Mouse (Mus musculus): Measurements from ENCODE around the gene Rubcn. TPM values are rescaled to one million over a fixed set of nuclear protein-coding genes. Genes with fewer than 3 reads are reported as not detected.

Rubcn gene
- total and polyA plus RNA-seq, 3 experiments, result 23.7 to 32.4 (median 31.1) TPM

DNA sequence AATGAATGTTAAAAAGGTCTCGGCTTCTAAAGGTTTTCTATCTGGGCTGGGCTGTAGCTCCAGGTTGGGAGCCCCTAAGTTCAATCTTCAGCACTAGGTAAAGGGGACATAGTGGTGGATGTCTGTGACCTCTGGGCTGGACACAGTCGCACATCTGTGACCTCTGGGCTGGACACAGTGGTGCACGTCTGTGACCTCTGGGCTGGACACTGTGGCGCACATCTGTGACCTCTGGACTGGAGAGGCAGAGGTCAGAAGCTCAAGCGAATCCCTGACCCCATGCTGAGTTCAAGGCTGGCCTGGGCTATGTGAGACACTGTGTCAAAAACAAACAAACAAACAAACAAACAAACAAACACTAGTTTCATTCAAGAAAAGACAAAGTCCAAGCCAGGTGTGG is 7.3 kb downstream of the Rubcn start:
- DNase-seq, result no peak

DNA sequence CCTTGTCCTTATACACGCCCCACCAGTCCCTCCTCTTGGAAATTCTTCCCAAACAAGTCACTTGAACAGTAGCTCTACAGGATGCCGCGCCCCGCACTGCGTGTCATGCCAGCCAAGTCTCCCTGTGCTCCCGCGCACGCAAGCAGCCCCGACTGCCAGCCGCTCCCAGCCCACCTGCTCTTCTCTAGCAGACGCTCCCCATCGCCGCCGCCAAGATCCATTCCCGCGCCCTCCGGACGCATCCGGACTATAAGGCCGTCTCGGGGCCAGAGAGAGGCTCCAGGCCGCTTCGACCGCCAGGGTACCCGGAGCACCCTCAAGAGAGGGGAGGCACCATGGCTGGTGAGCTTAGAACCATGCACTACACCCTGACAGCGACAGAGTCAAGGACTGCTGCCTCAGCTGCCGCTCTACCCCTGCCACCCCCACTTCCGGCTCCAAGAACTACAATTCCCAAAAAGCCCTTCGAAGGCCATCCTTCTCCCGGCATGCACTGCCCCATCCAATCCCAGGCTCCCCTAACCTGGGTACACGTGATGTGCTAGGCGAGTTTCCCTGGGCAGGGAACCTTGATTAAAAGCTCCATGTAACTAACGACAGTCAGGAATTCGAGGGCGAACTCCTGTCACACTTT is 9.5 kb downstream of the Rubcn start:
- peak; percentile 96 for DNase-seq

DNA sequence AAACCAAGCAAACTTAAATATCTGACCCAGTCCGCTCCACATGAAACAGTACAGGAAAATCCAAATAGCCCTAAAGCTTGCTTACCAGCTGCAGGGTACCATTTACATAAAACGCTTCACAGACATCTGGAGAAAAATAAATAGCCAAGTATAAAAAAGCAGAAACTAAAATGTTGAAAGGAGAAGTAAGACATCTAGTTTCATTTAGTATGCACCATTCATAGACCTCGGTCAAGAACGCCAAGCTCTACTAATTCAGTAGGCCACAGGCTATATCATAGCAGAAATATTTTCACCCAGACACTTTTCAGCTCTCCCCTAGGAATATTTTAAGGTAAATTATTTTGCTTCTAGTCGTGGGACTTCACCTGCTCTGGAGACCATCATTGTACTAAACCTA is 10.9 kb downstream of the Rubcn start:
- DNase-seq, result no peak

DNA sequence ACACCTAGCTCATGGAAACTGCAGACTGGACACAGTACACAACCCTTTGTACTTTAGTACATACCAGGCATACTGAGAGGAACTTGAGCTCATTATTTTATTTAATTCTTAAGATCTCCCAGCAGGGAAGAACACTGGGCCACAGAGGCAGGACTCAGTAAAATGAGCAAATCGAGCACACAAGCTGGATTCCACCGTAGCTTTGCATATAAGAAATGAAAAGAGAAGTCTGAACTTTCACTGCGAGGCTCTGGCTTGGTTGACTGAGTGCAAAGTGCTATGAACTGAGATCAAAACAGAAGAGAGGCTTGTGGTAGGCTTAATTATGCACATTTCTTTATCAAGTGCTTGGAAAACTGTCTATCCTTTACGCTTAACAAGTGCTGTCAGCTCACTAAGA is 12.2 kb downstream of the Rubcn start:
- no peak for DNase-seq

DNA sequence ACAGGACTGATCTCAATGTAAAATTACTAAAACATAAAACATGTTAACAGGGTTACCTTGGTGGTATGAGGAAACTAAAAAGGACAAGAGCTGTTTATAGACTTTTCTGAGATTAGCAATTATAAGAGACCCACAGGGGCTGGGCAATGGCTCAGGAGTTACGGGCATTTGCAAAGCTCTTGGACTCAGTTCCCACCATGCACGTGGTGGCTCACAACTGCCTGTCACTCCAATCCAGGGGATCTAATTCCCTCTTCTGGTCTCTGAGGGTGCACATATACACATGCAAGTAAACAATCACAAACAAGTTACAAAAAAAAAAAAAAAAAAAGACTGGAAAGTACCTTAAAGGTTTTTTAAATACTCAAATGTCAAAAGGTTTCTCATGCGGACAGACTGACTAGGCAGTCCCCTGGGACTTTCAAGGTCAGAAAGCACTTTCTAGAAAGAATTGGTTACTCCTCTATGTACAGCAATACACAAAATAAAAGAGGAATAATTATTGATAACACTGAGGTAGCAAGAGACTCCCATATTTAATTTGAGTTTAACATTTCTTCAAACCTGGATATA is 15.7 kb downstream of the Rubcn start:
- DNase-seq, result no peak

DNA sequence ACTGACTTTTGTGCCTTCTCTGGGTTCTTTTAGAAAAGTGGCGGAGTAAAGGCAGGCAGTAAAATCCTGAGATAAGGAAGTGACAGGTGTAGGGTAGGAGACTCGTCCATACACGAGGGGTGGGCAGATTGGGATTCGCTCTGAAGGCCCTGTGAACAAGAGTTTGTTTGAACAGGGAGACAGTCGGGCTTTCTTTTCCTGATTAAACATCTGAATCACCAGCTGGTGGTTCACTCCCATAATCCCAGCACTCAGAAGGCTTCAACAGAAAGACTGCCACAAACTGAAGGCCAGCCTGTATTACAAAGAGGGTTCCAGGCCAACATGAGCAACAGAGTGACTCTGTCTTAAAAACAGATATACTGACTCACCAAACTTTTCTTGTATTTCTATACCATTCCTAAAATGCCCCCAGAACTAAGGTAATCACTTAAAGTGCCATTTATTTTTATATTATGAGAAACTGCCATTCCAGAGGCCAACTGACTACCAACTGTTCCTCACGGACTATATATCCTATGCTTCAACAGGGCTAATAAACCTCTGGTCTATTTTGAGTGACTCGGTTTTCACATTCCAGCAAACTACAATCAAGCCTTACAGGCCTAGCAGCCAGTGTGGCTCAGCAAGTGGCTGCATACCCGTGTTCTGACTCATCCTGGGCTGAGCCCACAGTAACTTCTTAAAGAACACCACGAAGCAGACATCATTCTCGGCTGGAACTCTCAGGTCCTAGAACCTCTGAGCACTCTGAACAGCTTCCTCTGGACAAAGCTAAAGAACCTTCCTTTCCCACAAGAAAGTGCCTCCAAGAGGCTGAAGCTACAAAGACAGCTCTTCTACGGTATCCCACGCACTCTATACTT is 18.6 kb downstream of the Rubcn start:
- DNase-seq, result peak; percentile 69

DNA sequence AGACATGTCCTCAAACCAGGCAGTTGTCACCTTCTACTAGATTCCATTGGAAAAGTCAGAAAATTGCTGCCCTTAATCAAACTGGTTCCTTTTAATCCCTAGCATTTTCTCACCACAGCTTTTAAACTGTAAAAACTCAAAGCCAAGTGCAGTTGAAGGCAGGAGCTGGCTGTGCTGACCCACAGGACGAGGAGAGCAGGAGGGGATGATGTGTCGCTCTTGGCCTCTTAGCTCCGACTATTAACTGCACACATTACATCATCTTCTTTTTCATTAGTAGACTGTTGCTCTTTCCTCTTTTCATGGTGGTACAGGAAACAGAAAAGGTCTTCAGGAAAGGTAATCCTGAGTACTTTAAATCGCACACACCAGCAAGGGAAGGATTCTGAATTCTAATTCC is 19.2 kb downstream of the Rubcn start:
- DNase-seq, result peak; percentile 42

DNA sequence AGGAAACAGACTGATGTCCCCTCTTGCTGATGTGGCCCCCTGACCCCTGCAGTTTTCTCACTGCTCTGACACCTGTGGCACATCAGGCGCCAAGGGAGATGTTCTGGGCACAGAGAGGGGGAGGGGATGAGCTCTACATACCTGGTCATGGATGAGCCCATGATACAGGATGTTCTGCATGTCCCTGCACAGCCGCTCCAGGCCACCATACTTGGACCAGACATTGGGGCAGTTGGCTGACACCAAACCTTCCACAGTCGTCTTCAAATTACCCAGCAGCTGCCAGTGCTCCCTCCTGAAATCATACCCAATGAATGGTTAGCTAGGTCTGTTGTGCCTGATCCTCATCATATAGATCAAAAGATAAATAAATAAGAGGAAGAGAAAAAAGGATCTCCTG is 20.8 kb downstream of the Rubcn start:
- DNase-seq, result no peak

DNA sequence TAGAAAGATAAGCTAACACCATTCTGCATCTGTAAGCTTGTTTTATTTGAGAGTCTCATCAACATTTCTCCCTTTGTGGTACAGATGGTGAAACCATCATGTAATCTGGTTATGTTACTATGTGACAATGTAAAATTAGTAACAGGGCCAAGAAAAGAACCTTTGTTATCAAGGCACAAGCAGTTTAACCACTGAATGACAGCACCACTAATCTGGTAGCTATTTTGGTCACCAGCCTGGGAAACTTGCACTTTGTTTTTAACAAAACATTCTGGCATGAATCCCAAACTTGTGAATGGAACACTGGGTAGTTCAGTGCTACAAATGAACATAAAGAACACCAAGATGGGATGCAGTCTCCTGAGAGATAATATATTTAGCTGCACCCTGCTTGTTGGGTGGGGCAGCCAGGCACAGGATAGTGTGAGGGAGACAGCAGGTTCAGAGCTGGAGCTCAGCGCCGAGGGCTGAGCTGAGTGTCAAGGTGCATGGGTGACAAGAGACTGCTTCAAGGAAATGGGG is 23.5 kb downstream of the Rubcn start:
- no peak for DNase-seq

DNA sequence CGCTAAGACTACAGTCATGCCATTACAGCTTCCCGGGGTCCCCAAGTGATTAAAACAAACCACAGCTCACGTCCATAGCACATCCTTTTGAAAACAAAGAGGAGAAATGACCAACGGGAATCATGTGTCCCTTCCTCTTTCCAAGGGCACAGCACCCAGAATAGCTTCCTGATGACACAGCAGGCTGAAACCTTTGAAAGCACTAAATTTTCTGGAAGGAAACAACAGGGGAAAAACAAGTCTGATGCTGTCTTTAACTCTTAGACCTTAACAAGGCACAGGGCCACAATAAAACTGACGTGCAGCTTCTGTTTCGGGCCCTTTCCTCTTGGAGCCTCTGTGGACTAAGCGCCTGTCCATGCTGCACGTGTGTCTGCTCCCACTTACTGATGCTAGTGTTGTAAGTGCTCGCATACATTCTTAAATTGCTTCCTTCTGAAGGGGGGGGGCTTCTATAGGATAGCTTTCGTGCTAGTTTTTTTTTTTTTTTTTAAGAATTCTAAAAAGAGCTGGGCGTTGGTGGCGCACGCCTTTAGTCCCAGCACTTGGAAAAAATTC is 24.0 kb downstream of the Rubcn start:
- DNase-seq, result peak; percentile 62

DNA sequence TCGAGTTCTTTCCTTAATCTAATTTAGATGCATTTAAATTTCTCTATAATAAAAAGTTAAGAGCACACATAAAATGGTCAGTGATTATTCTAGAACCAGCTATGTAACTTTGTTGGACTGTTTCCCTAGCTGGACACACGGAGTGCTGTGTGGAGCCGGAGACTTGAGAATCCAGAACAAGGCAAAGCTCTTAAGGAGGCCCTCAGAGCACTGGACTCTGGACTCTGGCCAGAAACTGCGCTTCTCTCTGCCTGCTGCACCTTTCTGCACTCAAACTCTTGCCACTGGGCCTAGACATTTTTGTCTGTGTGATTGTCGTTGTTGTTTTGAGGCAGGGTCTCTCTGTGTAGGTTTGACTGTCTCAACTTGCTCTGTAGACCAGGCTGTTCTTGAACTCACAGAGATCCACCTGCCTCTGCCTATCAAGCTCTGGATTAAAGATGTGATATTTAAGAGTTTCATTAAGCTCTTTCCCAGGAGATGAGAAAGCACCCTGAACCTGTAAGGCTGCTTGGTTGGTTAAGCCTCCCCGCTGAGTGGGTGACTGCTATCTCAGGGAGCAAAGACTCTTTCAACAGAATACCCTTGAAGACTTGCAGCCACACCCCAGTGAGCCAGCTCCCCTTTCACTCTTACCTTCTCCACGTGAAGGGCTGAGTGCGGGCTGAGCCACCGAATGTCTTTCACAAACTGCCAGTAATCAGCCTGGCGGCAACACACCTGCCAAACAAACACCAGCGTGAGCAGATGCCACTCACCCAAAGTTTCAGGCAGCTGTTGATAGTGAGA is 28.3 kb downstream of the Rubcn start:
- DNase-seq, result no peak

DNA sequence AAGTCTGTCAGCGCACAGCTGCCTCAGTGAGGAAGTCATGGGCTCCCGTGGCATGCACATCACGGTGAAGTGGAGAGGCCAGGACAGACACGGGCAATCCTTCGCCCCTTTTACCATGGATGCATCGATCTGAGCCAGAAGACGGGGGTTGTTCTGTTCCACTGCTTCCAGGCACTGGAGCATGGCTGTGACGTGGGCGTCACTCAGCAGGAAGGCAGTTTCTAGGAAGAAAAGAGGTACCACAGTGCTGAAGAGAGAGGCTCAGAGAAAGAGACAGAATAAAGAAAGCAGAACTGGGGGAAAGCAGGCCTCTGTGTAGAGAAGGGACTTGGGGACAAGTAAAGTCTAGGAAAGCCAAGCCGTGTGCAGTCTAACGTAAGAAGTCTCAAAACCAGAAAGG is 30.5 kb downstream of the Rubcn start:
- DNase-seq, result no peak

DNA sequence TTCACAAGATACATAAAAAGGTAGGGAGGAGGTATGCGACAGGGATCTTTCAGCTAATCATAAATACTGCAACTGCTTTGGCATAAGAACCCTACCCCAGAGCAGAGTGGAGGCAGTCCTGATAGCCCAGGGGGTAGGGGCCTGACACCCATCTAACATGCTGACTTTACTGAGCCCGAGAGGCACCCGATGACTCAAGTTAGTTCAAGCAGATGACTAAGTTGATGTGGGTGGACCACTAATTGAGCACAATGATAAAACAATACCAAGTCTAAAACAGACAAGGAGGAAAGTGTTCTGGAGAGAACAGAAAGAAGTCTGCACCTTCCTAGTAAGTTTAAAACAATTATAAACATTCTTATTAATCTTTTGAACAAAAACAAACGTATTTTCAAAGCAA is 46.1 kb downstream of the Rubcn start:
- DNase-seq, result no peak

DNA sequence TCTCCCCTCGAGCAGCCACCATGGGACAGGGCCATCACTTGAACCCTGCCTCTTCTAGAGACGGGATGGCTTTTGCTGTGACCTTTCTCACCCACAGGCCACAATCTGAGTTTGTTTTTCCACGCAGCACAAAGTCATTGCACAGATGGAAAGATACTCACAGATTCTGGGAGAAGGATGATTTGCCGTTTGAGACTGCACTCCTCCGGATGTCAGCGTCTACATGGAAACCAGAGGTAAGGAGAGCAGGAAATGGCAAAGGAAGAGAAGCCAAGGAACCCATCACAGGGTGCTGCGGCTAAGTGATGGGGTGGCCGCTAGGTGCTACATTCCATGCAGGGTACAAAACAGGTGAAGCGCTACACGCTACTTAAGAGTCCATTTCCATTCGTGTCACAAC is 48.5 kb downstream of the Rubcn start:
- DNase-seq, result no peak

DNA sequence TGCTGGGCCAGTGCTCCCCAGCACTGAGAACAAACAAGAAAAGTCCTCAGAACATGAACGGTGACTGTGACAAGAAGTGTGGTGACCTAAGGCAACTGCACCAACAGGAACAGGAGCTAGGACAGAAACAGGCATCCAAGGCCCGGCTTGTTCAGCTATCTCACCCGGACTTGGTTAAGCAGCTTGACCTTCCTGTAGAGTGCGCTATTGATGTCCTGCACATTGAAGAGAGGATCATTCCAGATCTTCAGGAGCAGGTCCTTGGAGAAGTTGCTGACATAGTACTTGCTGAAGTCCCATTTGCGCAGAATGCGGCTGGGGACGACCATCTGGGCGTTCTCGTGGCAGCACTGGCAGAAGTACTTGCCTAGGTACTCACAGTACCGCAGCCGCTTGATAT is 51.0 kb downstream of the Rubcn start:
- DNase-seq, result no peak

DNA sequence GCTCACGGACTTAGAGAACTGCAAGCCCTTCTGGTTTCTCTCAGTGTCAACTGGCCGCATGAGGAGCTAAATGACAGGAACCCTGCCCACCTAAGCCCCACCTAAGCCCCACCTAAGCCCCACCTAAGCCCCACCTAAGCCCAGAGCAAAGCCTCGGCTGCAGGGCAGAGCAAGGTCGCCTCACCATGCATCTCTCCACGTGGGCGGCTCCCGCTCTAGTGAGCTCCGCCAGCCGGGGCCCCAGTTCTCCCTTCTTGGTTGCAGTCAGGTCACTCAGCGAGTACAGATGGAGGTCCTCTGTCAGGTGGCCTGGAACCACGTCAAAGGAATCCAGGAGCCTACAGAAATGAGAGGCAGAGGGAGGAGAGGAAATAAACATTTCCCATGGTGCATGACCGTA is 52.2 kb downstream of the Rubcn start:
- no peak for DNase-seq

DNA sequence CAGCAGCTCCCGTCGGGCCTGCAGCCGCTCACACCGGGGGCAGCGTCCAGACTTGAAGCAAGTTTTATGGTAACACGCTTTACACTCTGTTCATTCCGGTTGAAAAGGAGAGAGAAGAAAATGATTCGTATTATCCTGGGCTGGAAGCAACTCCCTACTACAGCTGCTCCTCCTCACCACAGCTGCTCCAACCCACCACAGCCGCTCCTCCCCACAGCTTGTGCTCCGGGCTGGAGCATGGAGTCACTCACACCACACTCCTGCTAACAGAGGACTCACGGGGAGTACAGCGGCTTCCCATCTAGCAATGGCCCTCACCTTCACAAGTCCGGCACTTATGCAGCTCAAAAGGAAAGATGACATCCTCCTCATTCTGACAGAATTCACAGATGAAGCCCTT is 53.5 kb downstream of the Rubcn start:
- no peak for DNase-seq

DNA sequence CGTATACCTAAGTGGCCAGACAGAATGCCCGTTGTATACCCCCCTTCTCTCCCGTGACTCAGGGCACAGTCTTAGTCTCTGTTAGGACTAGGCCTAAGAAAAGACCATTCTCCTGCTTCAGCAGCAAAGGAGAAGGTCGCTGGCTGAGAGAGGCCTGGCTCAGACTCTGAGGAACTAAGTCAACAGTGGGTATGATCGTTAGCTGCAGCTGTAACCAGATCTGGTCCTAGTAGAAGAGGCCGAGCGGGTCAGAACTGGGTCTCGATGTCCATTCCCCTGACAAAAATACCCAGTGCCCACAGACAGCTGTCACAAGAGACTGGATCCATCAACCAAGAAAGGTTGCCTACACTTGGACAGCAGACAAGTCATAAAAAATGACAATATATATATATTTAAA is 54.1 kb downstream of the Rubcn start:
- DNase-seq, result no peak

DNA sequence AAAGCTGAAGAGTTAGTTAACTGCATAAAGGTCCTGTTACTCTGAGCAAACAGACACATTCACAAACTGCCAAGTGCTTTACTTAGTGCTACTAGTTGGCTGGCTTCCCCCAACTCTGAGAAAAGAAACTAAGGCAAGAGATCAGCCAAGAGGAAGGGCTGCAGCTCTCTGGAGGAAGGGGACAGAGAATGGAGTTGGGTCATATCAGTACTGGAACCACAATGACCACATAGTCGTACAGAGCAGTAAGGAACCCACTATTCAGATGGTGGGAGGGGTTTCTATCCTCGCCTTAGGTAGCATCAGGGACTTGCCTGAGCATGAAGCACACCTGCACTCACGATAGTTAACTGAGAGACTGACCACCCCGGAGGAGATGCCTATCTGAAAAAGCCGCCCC is 54.7 kb downstream of the Rubcn start:
- no peak for DNase-seq

DNA sequence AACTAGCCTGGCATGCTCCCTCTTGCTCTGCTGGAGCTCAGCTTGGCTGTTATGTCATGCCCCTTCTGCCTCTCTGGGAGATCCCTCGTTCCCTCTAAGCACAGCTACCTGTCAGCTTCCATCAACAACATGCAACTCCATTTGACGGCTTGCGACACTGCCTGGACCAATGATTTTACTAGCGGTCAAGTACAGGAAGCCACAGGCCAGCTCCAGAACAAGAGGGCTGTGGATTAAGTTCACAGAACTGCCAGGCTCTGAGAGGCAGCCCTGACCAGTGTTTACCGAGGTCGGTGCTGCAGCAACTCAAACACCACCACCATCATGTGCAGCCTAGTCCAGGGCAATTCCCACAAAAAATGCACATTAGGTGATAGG is 55.1 kb downstream of the Rubcn start:
- no peak for DNase-seq

DNA sequence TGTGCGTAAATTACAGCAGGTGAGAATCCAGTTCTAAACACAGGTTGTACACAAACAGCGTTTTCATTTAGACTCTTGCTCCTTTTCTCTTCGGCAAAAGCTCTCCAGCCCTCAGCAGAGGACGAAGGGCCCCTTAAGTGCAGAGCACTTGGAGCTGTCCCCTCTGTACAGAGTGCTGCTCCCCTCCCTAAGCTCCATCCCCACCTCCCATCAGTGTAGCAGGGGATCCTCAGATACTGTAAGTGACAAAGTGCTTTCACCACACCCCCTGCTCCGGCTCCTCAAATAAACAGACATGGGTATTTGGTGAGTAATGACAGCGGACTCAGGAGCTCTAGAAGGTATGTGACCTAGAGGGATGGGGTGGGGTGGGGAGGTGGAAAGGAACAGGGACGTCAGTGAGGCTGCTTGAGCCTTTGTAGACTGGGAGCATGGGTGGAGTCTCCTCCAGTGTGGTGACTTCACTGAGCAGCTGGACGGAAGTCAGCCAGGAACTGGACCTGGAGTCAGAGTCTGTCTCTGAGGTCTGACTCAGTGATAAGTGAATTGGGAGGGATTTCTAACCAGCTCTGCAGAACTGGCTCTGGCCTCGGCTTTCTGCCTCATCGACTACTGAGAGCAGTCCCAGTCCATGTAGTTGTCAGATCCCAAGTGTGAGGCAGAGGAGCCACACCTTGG is 55.7 kb downstream of the Rubcn start:
- DNase-seq, result peak; percentile 28

DNA sequence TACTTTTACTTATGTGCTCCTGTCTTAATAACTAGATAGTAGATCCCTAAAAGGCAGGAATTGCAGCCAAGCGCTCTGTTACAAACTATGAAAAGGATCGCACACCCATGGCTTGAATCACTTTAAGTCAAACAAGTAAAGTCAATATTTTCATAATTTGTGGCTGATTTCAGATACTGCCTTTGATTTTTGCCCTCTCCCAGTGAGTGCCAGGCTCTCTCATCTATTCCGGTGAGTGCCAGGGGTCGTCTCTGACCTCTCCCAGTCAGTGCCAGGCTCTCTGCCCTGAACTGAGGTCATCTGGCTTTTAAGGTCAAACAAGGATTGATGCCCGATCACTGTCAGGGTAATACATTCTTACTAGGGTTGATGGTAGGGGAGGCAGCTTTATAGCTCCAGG is 59.1 kb downstream of the Rubcn start:
- DNase-seq, result no peak

All from adrenal gland, adult 2 months (tissue).